Comparison of ENCODE assay signal across 8 mouse cellular contexts in genomic region chrX:101639741-101640166, GRCm38 (mm10). TPM values are rescaled to one million over a fixed set of nuclear protein-coding genes. Genes with fewer than 3 reads are reported as not detected.
DNase-seq lines count a peak whose midpoint lies in the region; ATAC-seq lines count a peak whose summit lies in the region.

Ogt (plus strand) TSS chrX:101640060.

- H3K9ac ChIP-seq in hindbrain, embryonic 12.5 days: peak within 1 kb of the TSS; percentile 81

- peaks cover 17% of the 10 kb centered on the region for H3K27me3 ChIP-seq in hindbrain, embryonic 12.5 days

- ATAC-seq in hindbrain, embryonic 12.5 days (ENCODE audit: low FRiP score): peak; percentile 95

- WGBS in hindbrain, embryonic 12.5 days: 17% methylated on average over 24 of the region's 24 CpGs

- H3K36me3 ChIP-seq in hindbrain, embryonic 12.5 days: no peaks in the 10 kb centered on the region

- H3K27ac ChIP-seq in hindbrain, embryonic 12.5 days: peak within 1 kb of the TSS; percentile 87

- H3K4me3 ChIP-seq in hindbrain, embryonic 12.5 days: peak within 1 kb of the TSS; percentile 59

- H3K4me2 ChIP-seq in hindbrain, embryonic 12.5 days (replicated peaks): peak within 1 kb of the TSS; percentile 63

- peaks cover 4% of the 10 kb centered on the region; the same call in 1 of the 2 replicates for H3K4me1 ChIP-seq in hindbrain, embryonic 12.5 days

- no peaks in the 10 kb centered on the region for H3K9me3 ChIP-seq in hindbrain, embryonic 12.5 days (replicated peaks)

- peak; percentile 91 for DNase-seq in NIH3T3 (ENCODE audit: low read depth)
- DNase-seq in cerebellum, postnatal 10 days: peak; percentile 89 to 92
- peak; percentile 79 to 85 for DNase-seq in frontal cortex, postnatal 10 days (ENCODE audit: low spot score in 2 of 2)
- DNase-seq in layer of hippocampus, postnatal 14 days (ENCODE audit: low spot score in 2 of 2): peak; percentile 88 to 93
- DNase-seq in lung, postnatal 14 days: peak; percentile 86
- DNase-seq in retina, adult 2 months (ENCODE audit: low read depth, low spot score): peak; percentile 82
- peak; percentile 86 to 88 for DNase-seq in thymus, postnatal 36 days

RNA-seq across cellular contexts. Expression of gene Ogt, which starts in this region (rescaled TPM):
- polyA plus RNA-seq in hindbrain, embryonic 12.5 days (2016; fragmentation: Nextera tagmentation; extraction: Ambion mirVana): 218 and 233 TPM in 2 replicates
- total RNA-seq in layer of hippocampus, postnatal 14 days (2021): 100 to 1,000 TPM; 187 to 208 TPM

Comparison
In these comparisons a context has a peak if more than half of its experiments do, and no peak if none do; other contexts are left out.
1. Peak in every context shown above with its lines: DNase-seq, ATAC-seq, H3K4me3 ChIP-seq and H3K27ac ChIP-seq.